Mouse (Mus musculus): ENCODE results near the gene Suco. TPM values are rescaled to one million over a fixed set of nuclear protein-coding genes. Genes with fewer than 3 reads are reported as not detected.

Suco gene
- polyA plus RNA-seq, 1 experiment from 2014 or later, result 24.9 TPM

- H3K36me3 ChIP-seq, result no peaks in the 10 kb centered on the region
- no peak overlapping the region for H3K4me3 ChIP-seq
- no peaks in the 10 kb centered on the region for H3K9me3 ChIP-seq
- ATAC-seq (ENCODE audit: low read depth), result no peak
- no peak overlapping the region for H3K27ac ChIP-seq (replicated peaks)
- no peak overlapping the region for H3K4me2 ChIP-seq
- H3K9ac ChIP-seq, result no peak overlapping the region
- no peaks in the 10 kb centered on the region for H3K4me1 ChIP-seq (replicated peaks)
- no peaks in the 10 kb centered on the region for H3K27me3 ChIP-seq
These were observed 76.2 kb downstream of the Suco start for GRCm38 (mm10) chr1:161800256-161800655.

DNA sequence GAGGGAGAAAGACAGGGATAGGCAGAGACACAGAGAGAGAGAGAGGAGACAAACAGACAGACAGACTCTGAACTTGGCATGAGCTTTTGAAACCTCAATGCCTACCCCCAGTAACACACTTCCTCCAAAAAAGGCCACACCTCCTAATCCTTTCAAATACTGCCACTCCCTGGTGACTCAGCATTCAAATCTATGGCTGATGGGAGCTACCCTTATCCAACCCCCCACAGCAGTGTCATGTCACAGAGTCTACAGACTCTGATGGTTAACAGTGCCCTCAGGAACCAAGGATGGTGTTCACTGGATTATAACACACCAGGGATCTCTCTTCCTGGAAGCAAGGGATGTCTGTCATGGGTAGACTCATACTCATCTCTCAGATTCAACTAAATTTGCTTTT lies 76.7 kb downstream of the Suco start:
- no peaks in the 10 kb centered on the region for H3K9me3 ChIP-seq
- ATAC-seq (ENCODE audit: low read depth), result no peak

DNA sequence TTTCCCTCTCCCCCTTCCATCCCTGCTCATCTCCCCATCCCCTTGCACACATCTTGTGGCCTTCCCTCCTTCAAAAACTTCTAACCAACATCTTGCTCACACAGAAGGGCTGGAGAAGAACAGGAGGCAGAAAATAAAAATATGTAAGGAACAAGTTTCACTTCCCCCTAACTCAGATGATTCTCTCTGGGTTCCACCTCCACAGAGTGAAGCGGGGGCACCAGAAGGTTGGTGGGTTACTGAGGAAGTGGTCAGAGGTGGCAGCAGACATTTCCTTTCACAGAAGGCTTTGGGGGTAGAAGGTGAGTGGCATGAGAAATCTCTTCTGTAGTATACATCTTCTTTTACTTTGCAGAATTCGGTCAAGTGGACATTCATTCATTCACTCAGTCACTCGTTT lies 77.6 kb downstream of the Suco start:
- 86% methylated on average over 3 of the region's 3 CpGs for WGBS
- no peaks in the 10 kb centered on the region for H3K36me3 ChIP-seq
- H3K4me2 ChIP-seq, result no peak overlapping the region
- H3K4me3 ChIP-seq, result no peak overlapping the region
- no peaks in the 10 kb centered on the region for H3K4me1 ChIP-seq (replicated peaks)
- no peak for ATAC-seq (ENCODE audit: low read depth)
- H3K9me3 ChIP-seq, result no peaks in the 10 kb centered on the region
- no peak overlapping the region for H3K9ac ChIP-seq
- no peak overlapping the region for H3K27ac ChIP-seq (replicated peaks)
- H3K27me3 ChIP-seq, result no peaks in the 10 kb centered on the region

More for the DNA sequence above, 76.7 kb downstream of the Suco start:
- H3K9ac ChIP-seq, result no peak overlapping the region
- no peaks in the 10 kb centered on the region for H3K36me3 ChIP-seq
- no peak overlapping the region for H3K4me2 ChIP-seq
- no peak overlapping the region for H3K27ac ChIP-seq (replicated peaks)
- no peaks in the 10 kb centered on the region for H3K4me1 ChIP-seq (replicated peaks)
- no peaks in the 10 kb centered on the region for H3K27me3 ChIP-seq
- no peak overlapping the region for H3K4me3 ChIP-seq

GRCm38 (mm10) chr1:161794447-161795211 lies 81.9 kb downstream of the Suco start:
- H3K9me3 ChIP-seq, result no peaks in the 10 kb centered on the region
- H3K27ac ChIP-seq (replicated peaks), result no peak overlapping the region
- H3K9ac ChIP-seq, result no peak overlapping the region
- no peak overlapping the region for H3K4me2 ChIP-seq
- no peak for ATAC-seq (ENCODE audit: low read depth)
- no peaks in the 10 kb centered on the region for H3K36me3 ChIP-seq
- no peaks in the 10 kb centered on the region for H3K4me1 ChIP-seq (replicated peaks)
- H3K4me3 ChIP-seq, result no peak overlapping the region
- no peaks in the 10 kb centered on the region for H3K27me3 ChIP-seq
- WGBS, result 84% methylated on average over 10 of the region's 10 CpGs

- H3K4me1 ChIP-seq (replicated peaks), result no peaks in the 10 kb centered on the region
- H3K4me2 ChIP-seq, result no peak overlapping the region
- no peaks in the 10 kb centered on the region for H3K36me3 ChIP-seq
- no peak overlapping the region for H3K27ac ChIP-seq (replicated peaks)
- no peaks in the 10 kb centered on the region for H3K27me3 ChIP-seq
- ATAC-seq (ENCODE audit: low read depth), result no peak
- no peaks in the 10 kb centered on the region for H3K9me3 ChIP-seq
- H3K9ac ChIP-seq, result no peak overlapping the region
- WGBS, result 82% methylated on average over 3 of the region's 3 CpGs
- H3K4me3 ChIP-seq, result no peak overlapping the region
These were observed 83.2 kb downstream of the Suco start for GRCm38 (mm10) chr1:161793321-161793720.

DNA sequence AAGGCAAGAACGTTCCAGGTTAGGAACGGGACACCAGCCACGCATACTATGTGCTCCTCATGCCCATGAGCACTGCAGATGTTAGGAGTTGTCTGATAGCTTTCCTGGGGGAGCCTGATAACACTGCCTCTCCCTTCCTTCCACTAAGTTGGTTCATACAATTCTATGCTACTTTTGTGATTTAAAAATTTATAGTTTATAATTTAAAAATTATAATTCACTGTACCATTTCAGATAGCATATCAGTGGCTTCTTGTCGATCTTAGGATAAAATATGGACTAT lies 83.9 kb downstream of the Suco start:
- WGBS, result 92% methylated on average over 4 of the region's 4 CpGs
- no peak for ATAC-seq (ENCODE audit: low read depth)
- Histone ChIP-seq H3K27ac (replicated peaks) (no peak overlapping the region), H3K27me3 (no peaks in the 10 kb centered on the region), H3K9me3 (no peaks in the 10 kb centered on the region), H3K4me3 (no peak overlapping the region), H3K4me1 (replicated peaks) (no peaks in the 10 kb centered on the region), H3K4me2 (no peak overlapping the region), H3K36me3 (no peaks in the 10 kb centered on the region), H3K9ac (no peak overlapping the region)

DNA sequence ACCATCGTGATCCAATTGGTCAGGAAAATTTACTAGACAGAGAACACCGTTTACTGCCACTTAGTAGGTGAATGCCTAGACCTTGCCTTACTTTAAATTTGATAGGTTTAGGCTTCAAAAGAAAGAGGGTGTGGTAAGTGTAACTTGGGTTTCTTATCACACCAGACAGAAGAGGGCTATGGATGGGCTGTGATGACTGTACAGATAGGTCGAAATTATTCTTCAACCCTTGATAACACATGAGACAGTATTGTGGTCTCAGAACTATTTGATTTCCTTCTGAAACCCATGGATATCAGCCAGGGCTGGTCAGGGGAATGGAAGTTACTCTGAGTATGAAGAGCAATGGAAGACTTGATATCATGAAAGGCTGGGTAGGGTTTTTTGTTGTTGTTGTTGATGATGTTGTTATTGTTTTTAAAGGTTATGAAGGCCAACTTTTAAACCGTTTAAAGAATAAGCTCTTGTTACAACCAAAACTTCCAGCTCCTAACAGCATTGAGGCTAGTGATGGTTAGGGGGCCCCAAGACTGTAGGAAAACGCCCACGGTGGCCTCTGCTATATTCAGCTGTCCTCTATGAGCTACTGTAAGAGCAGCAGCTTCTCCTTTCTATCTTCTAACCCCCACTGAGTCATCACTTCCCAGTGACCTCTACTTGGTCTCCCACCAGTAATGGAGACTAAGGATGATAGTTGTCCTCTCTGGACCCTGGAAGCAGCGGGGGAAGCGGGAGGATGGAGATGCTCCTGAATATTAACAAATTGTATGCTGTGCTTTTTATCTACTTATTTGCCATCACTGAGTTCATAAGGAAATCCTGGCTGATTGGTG lies 84.4 kb downstream of the Suco start:
- WGBS, result 91% methylated on average over 8 of the region's 8 CpGs
- ATAC-seq (ENCODE audit: low read depth), result no peak
- H3K27ac ChIP-seq (replicated peaks), result no peak overlapping the region
- H3K4me3 ChIP-seq, result no peak overlapping the region
- H3K27me3 ChIP-seq, result no peaks in the 10 kb centered on the region
- no peaks in the 10 kb centered on the region for H3K9me3 ChIP-seq
- H3K4me1 ChIP-seq (replicated peaks), result no peaks in the 10 kb centered on the region
- H3K36me3 ChIP-seq, result no peaks in the 10 kb centered on the region
- no peak overlapping the region for H3K9ac ChIP-seq
- no peak overlapping the region for H3K4me2 ChIP-seq

- Histone ChIP-seq H3K9me3 (no peaks in the 10 kb centered on the region), H3K4me2 (no peak within 1 kb of the TSS), H3K27me3 (no peaks in the 10 kb centered on the region), H3K4me3 (no peak within 1 kb of the TSS), H3K4me1 (replicated peaks) (no peaks in the 10 kb centered on the region), H3K27ac (replicated peaks) (no peak within 1 kb of the TSS), H3K9ac (no peak within 1 kb of the TSS), H3K36me3 (no peaks in the 10 kb centered on the region)
- ATAC-seq (ENCODE audit: low read depth), result no peak
- WGBS, result 88% methylated on average over 9 of the region's 9 CpGs
These were observed 88.1 kb downstream of the Suco start, which contains the start of gene Fasl for GRCm38 (mm10) chr1:161788339-161788738. Gene Fasl, minus strand, starts transcription at chr1:161788495.

- Histone ChIP-seq H3K4me2 (no peak overlapping the region), H3K9me3 (no peaks in the 10 kb centered on the region), H3K4me1 (replicated peaks) (no peaks in the 10 kb centered on the region), H3K36me3 (no peaks in the 10 kb centered on the region), H3K9ac (no peak overlapping the region), H3K27me3 (no peaks in the 10 kb centered on the region), H3K4me3 (no peak overlapping the region), H3K27ac (replicated peaks) (no peak overlapping the region)
- no peak for ATAC-seq (ENCODE audit: low read depth)
- 82% methylated on average over 2 of the region's 2 CpGs for WGBS
These were observed 93.8 kb downstream of the Suco start for GRCm38 (mm10) chr1:161782725-161783124.

- Histone ChIP-seq H3K27ac (replicated peaks) (no peak overlapping the region), H3K9ac (no peak overlapping the region), H3K27me3 (no peaks in the 10 kb centered on the region), H3K36me3 (no peaks in the 10 kb centered on the region), H3K9me3 (no peaks in the 10 kb centered on the region), H3K4me1 (replicated peaks) (no peaks in the 10 kb centered on the region), H3K4me3 (no peak overlapping the region), H3K4me2 (no peak overlapping the region)
- 88% methylated on average over 5 of the region's 5 CpGs for WGBS
- ATAC-seq (ENCODE audit: low read depth), result no peak
These were observed 94.9 kb downstream of the Suco start for GRCm38 (mm10) chr1:161781594-161781993.

- Histone ChIP-seq H3K4me2 (no peak overlapping the region), H3K36me3 (no peaks in the 10 kb centered on the region), H3K4me1 (replicated peaks) (no peaks in the 10 kb centered on the region), H3K27me3 (no peaks in the 10 kb centered on the region), H3K27ac (replicated peaks) (no peak overlapping the region), H3K9me3 (no peaks in the 10 kb centered on the region), H3K4me3 (no peak overlapping the region), H3K9ac (no peak overlapping the region)
- no peak for ATAC-seq (ENCODE audit: low read depth)
These were observed 97.4 kb downstream of the Suco start for GRCm38 (mm10) chr1:161779057-161779456.

- no peaks in the 10 kb centered on the region for H3K27me3 ChIP-seq
- no peak overlapping the region for H3K9ac ChIP-seq
- WGBS, result 88% methylated on average over 6 of the region's 6 CpGs
- no peaks in the 10 kb centered on the region for H3K36me3 ChIP-seq
- ATAC-seq (ENCODE audit: low read depth), result no peak
- no peaks in the 10 kb centered on the region for H3K9me3 ChIP-seq
- H3K4me3 ChIP-seq, result no peak overlapping the region
- no peak overlapping the region for H3K27ac ChIP-seq (replicated peaks)
- no peaks in the 10 kb centered on the region for H3K4me1 ChIP-seq (replicated peaks)
- no peak overlapping the region for H3K4me2 ChIP-seq
These were observed 101.3 kb downstream of the Suco start for GRCm38 (mm10) chr1:161775151-161775550.

DNA sequence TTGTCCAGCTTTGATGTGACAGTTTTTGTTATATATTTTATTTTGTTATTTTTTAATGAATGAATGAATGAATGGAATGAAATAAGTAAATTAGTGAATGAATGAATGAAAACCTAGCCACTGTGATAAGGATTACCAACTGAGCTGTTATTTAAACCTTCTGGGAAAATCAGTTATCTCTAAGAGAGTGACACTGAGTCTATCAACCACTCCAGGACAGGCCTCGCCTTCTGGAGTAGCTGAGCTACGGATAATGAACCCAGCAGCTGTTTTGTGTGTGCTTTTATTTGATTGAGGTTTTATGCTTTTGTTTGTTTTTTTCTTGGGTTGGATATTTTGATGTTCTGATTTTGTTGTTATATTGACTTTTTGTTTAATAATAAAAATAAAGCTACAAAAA lies 105.2 kb downstream of the Suco start:
- H3K4me1 ChIP-seq (replicated peaks), result no peaks in the 10 kb centered on the region
- 89% methylated on average over 2 of the region's 2 CpGs for WGBS

More for the DNA sequence above, 105.2 kb downstream of the Suco start:
- H3K9ac ChIP-seq, result no peak overlapping the region
- ATAC-seq (ENCODE audit: low read depth), result no peak
- no peaks in the 10 kb centered on the region for H3K9me3 ChIP-seq
- no peak overlapping the region for H3K4me2 ChIP-seq
- no peaks in the 10 kb centered on the region for H3K36me3 ChIP-seq
- H3K4me3 ChIP-seq, result no peak overlapping the region
- no peaks in the 10 kb centered on the region for H3K27me3 ChIP-seq
- no peak overlapping the region for H3K27ac ChIP-seq (replicated peaks)

Data from neural tube, embryonic 13.5 days (tissue).